Mouse (Mus musculus): ENCODE data around the gene 5031439G07Rik.

GRCm38 (mm10) chr15:84959891-84960290, 28.5 kb downstream of the 5031439G07Rik start:
- TF ChIP-seq CTCF (IDR thresholded peaks at IDR 0.05; ENCODE audit: low read depth, low read length) (no peak), POLR2A (IDR thresholded peaks at IDR 0.05; ENCODE audit: insufficient read depth, low read length) (no peak)

Measured in ES-Bruce4 (cell line).